In genomic region chr12:52739326-52739725, GRCm38 (mm10) we compare ENCODE assay signal across 20 mouse cellular contexts.
"Had no signal": no experiment of that assay in that cellular context is flagged by ENCODE, and none has a peak within 500 bp of the region (broad histone marks: within the 10 kb centered on the region; RNA-seq: fewer than 3 reads in every experiment).

No protein-coding gene starts in this region.

- H3K27ac ChIP-seq: layer of hippocampus, adult 2 months; limb, embryonic 10.5 days; limb, embryonic 13.5 days; liver, embryonic 12.5 days; liver, embryonic 15.5 days; stomach, embryonic 15.5 days had no signal

- H3K9ac ChIP-seq: limb, embryonic 13.5 days; liver, embryonic 12.5 days; liver, embryonic 15.5 days; stomach, embryonic 15.5 days had no signal

- H3K4me3 ChIP-seq: layer of hippocampus, adult 2 months; limb, embryonic 10.5 days; limb, embryonic 13.5 days; liver, embryonic 12.5 days; liver, embryonic 15.5 days; stomach, embryonic 15.5 days had no signal

- H3K4me1 ChIP-seq: limb, embryonic 13.5 days; liver, embryonic 12.5 days; liver, embryonic 15.5 days; stomach, embryonic 15.5 days had no signal

- DNase-seq: kidney, adult 8-10 months; kidney, postnatal 25 days; layer of hippocampus, adult 9-11 months; liver; lung, adult 2 months; lung, postnatal 14 days; lung, postnatal 4 days; midbrain, embryonic 14.5 days; right cerebral cortex, adult 18-20 months; right cerebral cortex, postnatal 14 days; spleen, adult 18-20 months; thymus, adult 18-20 months; thymus, postnatal 36 days had no signal

- H3K36me3 ChIP-seq: limb, embryonic 10.5 days; limb, embryonic 13.5 days; liver, embryonic 12.5 days; liver, embryonic 15.5 days; stomach, embryonic 15.5 days had no signal

- H3K4me2 ChIP-seq: limb, embryonic 13.5 days; liver, embryonic 12.5 days; liver, embryonic 15.5 days; midbrain, embryonic 11.5 days; stomach, embryonic 15.5 days had no signal

- ATAC-seq: liver, embryonic 12.5 days had no signal

- H3K9me3 ChIP-seq: limb, embryonic 10.5 days; limb, embryonic 13.5 days; liver, embryonic 12.5 days; liver, embryonic 15.5 days; stomach, embryonic 15.5 days had no signal

- H3K27me3 ChIP-seq: limb, embryonic 13.5 days; liver, embryonic 12.5 days; liver, embryonic 15.5 days; stomach, embryonic 15.5 days had no signal
